Mouse (Mus musculus) liver, embryonic 15.5 days (tissue): ENCODE data around the gene Macf1. TPM values are rescaled to one million over a fixed set of nuclear protein-coding genes. Genes with fewer than 3 reads are reported as not detected.
A peak's percentile ranks its signal among the peaks of the same experiment; 100 is the strongest.

ENCODE experiments used
- ATAC-seq: fragments of 200-750 bp; cut with Nextera tagmentation; 2 replicates; pipeline ENCODE4 v1.8.0; 2017; ENCODE audit warnings: moderate number of reproducible peaks, mild to moderate bottlenecking, moderate library complexity; ENCODE audit not compliant: insufficient read depth
- H3K27ac ChIP-seq: fragments of 300-500 bp; sonication (generic); replicated peaks from 2 replicates; pipeline ENCODE4 v1.5.1; 2015; ENCODE audit warnings: mild to moderate bottlenecking, inconsistent platforms
- H3K27me3 ChIP-seq: fragments of 300-500 bp; sonication (generic); 2 replicates; pipeline ENCODE4 v1.6.1; 2015; ENCODE audit warnings: mild to moderate bottlenecking, inconsistent platforms
- H3K36me3 ChIP-seq: fragments of 300-500 bp; sonication (generic); replicated peaks from 2 replicates; pipeline ENCODE4 v1.6.1; 2015; ENCODE audit warnings: moderate library complexity, mild to moderate bottlenecking, inconsistent platforms
- H3K4me1 ChIP-seq: fragments of 300-500 bp; sonication (generic); replicated peaks from 2 replicates; pipeline ENCODE4 v1.6.1; 2015; ENCODE audit warnings: inconsistent platforms
- H3K4me2 ChIP-seq: fragments of 300-500 bp; sonication (generic); 2 replicates; pipeline ENCODE4 v1.6.1; 2015; ENCODE audit warnings: moderate library complexity, mild to moderate bottlenecking, inconsistent platforms
- H3K4me3 ChIP-seq: fragments of 300-500 bp; sonication (generic); replicated peaks from 2 replicates; pipeline ENCODE4 v1.5.1; 2015; ENCODE audit warnings: mild to moderate bottlenecking, inconsistent platforms
- H3K9ac ChIP-seq: fragments of 300-500 bp; sonication (generic); 2 replicates; pipeline ENCODE4 v1.6.1; 2015; ENCODE audit warnings: moderate library complexity, mild to moderate bottlenecking, inconsistent platforms
- H3K9me3 ChIP-seq: fragments of 300-500 bp; sonication (generic); replicated peaks from 2 replicates; pipeline ENCODE4 v1.6.1; 2016; ENCODE audit warnings: inconsistent platforms
- WGBS: fragments of 180-500 bp; shearing (Covaris S2); methylation state at CpG from one replicate; pipeline ENCODE4 v1.1.7; 2015; ENCODE audit warnings: mixed read lengths; ENCODE audit not compliant: insufficient replicate concordance; 5-methylcytosine and 5-hydroxymethylcytosine counted together
- polyA plus RNA-seq: library from polyadenylated mRNA; unstranded; fragments of >200 nt; fragmentation: Nextera tagmentation; extraction: Ambion mirVana; gene quantifications from 2 replicates; pipeline ENCODE4 v1.2.1, GENCODE M21; 2015

Gene Macf1
- polyA plus RNA-seq, 1 experiment from 2014 or later: 8.4 TPM

- no peaks in the 10 kb centered on the region for H3K36me3 ChIP-seq
- H3K4me1 ChIP-seq: peaks cover 23% of the 10 kb centered on the region
- peak overlapping the region; percentile 31 for H3K4me3 ChIP-seq
- 6% methylated on average over 7 of the region's 7 CpGs for WGBS
- no peaks in the 10 kb centered on the region for H3K9me3 ChIP-seq
- peak overlapping the region; percentile 52 for H3K4me2 ChIP-seq
- H3K9ac ChIP-seq: peak overlapping the region; percentile 26; the same call in 1 of the 2 replicates
- H3K27ac ChIP-seq: peak overlapping the region; percentile 46
- ATAC-seq: peak; percentile 53
- H3K27me3 ChIP-seq: no peaks in the 10 kb centered on the region
Observed at GRCm38 (mm10) chr4:123571869-123572268, 112.3 kb downstream of the Macf1 start.

- Histone ChIP-seq H3K36me3 (no peaks in the 10 kb centered on the region), H3K4me3 (no peak overlapping the region), H3K27ac (no peak overlapping the region), H3K4me1 (peaks cover 34% of the 10 kb centered on the region), H3K4me2 (0 out of 2 replicates have a peak overlapping the region, but pooled peaks have one; percentile 4), H3K27me3 (no peaks in the 10 kb centered on the region), H3K9ac (no peak overlapping the region), H3K9me3 (no peaks in the 10 kb centered on the region)
- 18% methylated on average over 7 of the region's 7 CpGs for WGBS
- ATAC-seq: peak; percentile 49
Observed at GRCm38 (mm10) chr4:123565291-123565861, 118.8 kb downstream of the Macf1 start.

GRCm38 (mm10) chr4:123564051-123564791 lies 119.9 kb downstream of the Macf1 start:
- peak overlapping the region; percentile 40 for H3K4me2 ChIP-seq
- no peaks in the 10 kb centered on the region for H3K27me3 ChIP-seq
- no peaks in the 10 kb centered on the region for H3K36me3 ChIP-seq
- peak; percentile 55 for ATAC-seq
- peaks cover 34% of the 10 kb centered on the region for H3K4me1 ChIP-seq
- H3K27ac ChIP-seq: peak overlapping the region; percentile 71
- no peak overlapping the region for H3K9ac ChIP-seq
- H3K9me3 ChIP-seq: no peaks in the 10 kb centered on the region
- WGBS: 16% methylated on average over 6 of the region's 6 CpGs
- H3K4me3 ChIP-seq: peak overlapping the region; percentile 37

- no peak overlapping the region for H3K27ac ChIP-seq
- H3K9me3 ChIP-seq: no peaks in the 10 kb centered on the region
- peaks cover 34% of the 10 kb centered on the region for H3K4me1 ChIP-seq
- ATAC-seq: no peak
- 45% methylated on average over 3 of the region's 3 CpGs for WGBS
- H3K9ac ChIP-seq: no peak overlapping the region
- H3K36me3 ChIP-seq: no peaks in the 10 kb centered on the region
- H3K4me2 ChIP-seq: no peak overlapping the region
- no peak overlapping the region for H3K4me3 ChIP-seq
- no peaks in the 10 kb centered on the region for H3K27me3 ChIP-seq
Observed at GRCm38 (mm10) chr4:123562177-123562815, 121.9 kb downstream of the Macf1 start.

DNA sequence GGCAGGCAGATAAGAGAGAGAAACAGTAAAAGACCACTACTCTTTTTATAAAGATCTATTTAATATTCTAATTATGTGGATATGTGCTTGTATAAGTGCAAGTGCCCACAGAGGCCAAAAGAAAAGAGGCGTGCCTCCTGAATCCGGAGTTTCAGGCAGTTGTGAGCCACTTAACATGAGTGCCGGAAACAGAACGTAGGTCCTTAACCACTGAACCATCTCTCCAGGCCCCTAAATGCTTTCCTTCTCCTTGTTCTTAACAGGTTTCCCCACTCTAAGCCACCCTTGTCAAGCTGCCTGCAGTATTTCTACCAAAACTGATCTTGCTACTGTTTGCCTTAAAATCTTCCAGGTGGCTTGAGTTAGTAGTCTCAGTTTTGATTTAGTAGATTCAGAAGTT lies 123.3 kb downstream of the Macf1 start:
- 91% methylated on average over 4 of the region's 4 CpGs for whole genome bisulfite sequencing
- Histone ChIP-seq H3K9me3 (no peaks in the 10 kb centered on the region), H3K4me3 (no peak overlapping the region), H3K36me3 (no peaks in the 10 kb centered on the region), H3K4me1 (peaks cover 31% of the 10 kb centered on the region), H3K4me2 (no peak overlapping the region), H3K9ac (no peak overlapping the region), H3K27me3 (no peaks in the 10 kb centered on the region), H3K27ac (no peak overlapping the region)
- no peak for ATAC-seq

GRCm38 (mm10) chr4:123558496-123558895 lies 125.7 kb downstream of the Macf1 start:
- Histone ChIP-seq H3K9ac (no peak overlapping the region), H3K4me2 (no peak overlapping the region), H3K4me1 (peaks cover 20% of the 10 kb centered on the region), H3K4me3 (no peak overlapping the region), H3K36me3 (no peaks in the 10 kb centered on the region), H3K9me3 (no peaks in the 10 kb centered on the region), H3K27me3 (no peaks in the 10 kb centered on the region), H3K27ac (no peak overlapping the region)
- 75% methylated on average over 2 of the region's 2 CpGs for WGBS
- no peak for ATAC-seq

GRCm38 (mm10) chr4:123555251-123555650 lies 128.9 kb downstream of the Macf1 start:
- Histone ChIP-seq H3K4me3 (no peak overlapping the region), H3K4me2 (no peak overlapping the region), H3K36me3 (0 out of 2 replicates have a peak, but pooled peaks cover 3% of the 10 kb centered on the region), H3K4me1 (peaks cover 29% of the 10 kb centered on the region), H3K27ac (no peak overlapping the region), H3K9me3 (no peaks in the 10 kb centered on the region), H3K27me3 (no peaks in the 10 kb centered on the region), H3K9ac (no peak overlapping the region)
- ATAC-seq: no peak

GRCm38 (mm10) chr4:123552689-123553088 lies 131.5 kb downstream of the Macf1 start:
- no peaks in the 10 kb centered on the region for H3K9me3 ChIP-seq
- no peak overlapping the region for H3K9ac ChIP-seq
- ATAC-seq: no peak
- H3K4me1 ChIP-seq: peaks cover 29% of the 10 kb centered on the region
- no peaks in the 10 kb centered on the region for H3K27me3 ChIP-seq
- no peak overlapping the region for H3K4me2 ChIP-seq
- 0 out of 2 replicates have a peak, but pooled peaks cover 9% of the 10 kb centered on the region for H3K36me3 ChIP-seq
- whole genome bisulfite sequencing: 42% methylated on average over 3 of the region's 3 CpGs
- H3K27ac ChIP-seq: no peak overlapping the region
- no peak overlapping the region for H3K4me3 ChIP-seq

DNA sequence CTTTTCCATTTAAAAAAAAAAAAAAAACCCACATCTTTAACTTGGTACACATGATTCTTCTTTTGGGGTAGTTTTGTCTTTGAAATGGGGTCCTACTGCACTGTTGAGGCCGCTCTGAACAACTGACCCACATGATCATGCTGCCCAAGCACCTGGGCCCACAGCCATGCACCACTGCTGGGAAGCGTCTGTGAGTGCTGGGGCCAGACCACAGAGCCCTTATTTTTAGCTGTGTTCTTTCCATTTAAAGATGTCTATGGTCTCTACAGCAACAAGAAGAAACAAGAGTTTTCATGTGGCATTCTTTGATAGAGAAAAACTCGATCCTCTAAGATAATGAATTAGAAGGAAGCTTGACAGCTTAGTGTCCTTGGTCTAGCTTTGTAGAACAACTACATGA lies 135.8 kb downstream of the Macf1 start:
- Histone ChIP-seq H3K4me2 (no peak overlapping the region), H3K4me1 (peaks cover 15% of the 10 kb centered on the region), H3K9me3 (no peaks in the 10 kb centered on the region), H3K36me3 (peaks cover 9% of the 10 kb centered on the region; the same call in 1 of the 2 replicates), H3K9ac (no peak overlapping the region), H3K4me3 (no peak overlapping the region), H3K27ac (no peak overlapping the region), H3K27me3 (no peaks in the 10 kb centered on the region)
- 54% methylated on average over 3 of the region's 3 CpGs for WGBS
- no peak for ATAC-seq

DNA sequence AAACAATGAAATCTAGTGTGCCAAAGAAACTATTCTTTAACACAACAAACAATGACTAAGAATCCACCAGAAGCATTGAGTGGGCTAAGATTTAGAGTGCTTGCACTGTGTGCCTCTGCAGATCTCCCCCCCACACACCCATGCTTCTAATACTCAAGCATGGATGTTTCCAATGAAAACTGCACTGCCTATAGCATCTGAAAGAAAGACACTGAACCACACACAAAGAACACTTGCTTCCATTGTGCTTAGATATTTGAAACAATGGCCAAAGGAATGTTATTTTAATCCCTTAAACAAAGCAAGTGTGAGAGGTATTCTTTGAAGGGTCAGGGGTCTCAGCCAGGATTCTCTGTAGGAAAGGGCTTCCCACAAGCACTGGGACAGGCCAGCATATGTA lies 140.5 kb downstream of the Macf1 start:
- H3K4me2 ChIP-seq: no peak overlapping the region
- H3K4me1 ChIP-seq: no peaks in the 10 kb centered on the region
- no peak for ATAC-seq
- no peaks in the 10 kb centered on the region for H3K27me3 ChIP-seq
- peaks cover 6% of the 10 kb centered on the region; the same call in 1 of the 2 replicates for H3K36me3 ChIP-seq
- no peak overlapping the region for H3K9ac ChIP-seq
- no peaks in the 10 kb centered on the region for H3K9me3 ChIP-seq
- no peak overlapping the region for H3K27ac ChIP-seq
- H3K4me3 ChIP-seq: no peak overlapping the region

DNA sequence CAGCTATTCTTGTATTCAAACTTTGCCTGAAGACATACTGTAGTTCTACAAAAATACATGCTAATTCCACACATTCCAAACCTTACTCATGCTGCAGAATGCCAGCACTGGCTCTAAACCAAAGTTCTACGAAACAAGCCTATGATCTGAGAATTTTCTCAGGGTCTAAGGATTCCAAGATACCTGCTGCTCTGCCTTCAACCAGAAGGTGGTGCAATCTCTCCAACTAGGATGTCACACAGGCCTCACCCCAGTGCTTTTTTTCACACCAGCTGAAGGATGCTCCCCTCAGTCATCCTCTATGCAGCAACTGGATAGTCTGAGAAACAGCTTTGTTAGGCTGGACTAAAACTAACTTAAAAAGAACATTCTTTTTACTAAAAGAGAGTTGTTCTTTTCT lies 148.9 kb downstream of the Macf1 start:
- Histone ChIP-seq H3K36me3 (0 out of 2 replicates have a peak, but pooled peaks cover 6% of the 10 kb centered on the region), H3K27ac (no peak overlapping the region), H3K4me3 (no peak overlapping the region), H3K4me1 (no peaks in the 10 kb centered on the region), H3K27me3 (no peaks in the 10 kb centered on the region), H3K4me2 (no peak overlapping the region), H3K9ac (no peak overlapping the region), H3K9me3 (no peaks in the 10 kb centered on the region)
- 67% methylated on average over 1 of the region's 1 CpGs for WGBS
- no peak for ATAC-seq
